Mouse (Mus musculus) liver (tissue): Measurements from ENCODE around the gene Itgb3bp.

ENCODE experiments used
- DNase-seq: peaks from one replicate; pipeline ENCODE4 v3.0.0-alpha.2; 2020; ENCODE audit warnings: mixed read lengths

The Itgb3bp gene

DNA sequence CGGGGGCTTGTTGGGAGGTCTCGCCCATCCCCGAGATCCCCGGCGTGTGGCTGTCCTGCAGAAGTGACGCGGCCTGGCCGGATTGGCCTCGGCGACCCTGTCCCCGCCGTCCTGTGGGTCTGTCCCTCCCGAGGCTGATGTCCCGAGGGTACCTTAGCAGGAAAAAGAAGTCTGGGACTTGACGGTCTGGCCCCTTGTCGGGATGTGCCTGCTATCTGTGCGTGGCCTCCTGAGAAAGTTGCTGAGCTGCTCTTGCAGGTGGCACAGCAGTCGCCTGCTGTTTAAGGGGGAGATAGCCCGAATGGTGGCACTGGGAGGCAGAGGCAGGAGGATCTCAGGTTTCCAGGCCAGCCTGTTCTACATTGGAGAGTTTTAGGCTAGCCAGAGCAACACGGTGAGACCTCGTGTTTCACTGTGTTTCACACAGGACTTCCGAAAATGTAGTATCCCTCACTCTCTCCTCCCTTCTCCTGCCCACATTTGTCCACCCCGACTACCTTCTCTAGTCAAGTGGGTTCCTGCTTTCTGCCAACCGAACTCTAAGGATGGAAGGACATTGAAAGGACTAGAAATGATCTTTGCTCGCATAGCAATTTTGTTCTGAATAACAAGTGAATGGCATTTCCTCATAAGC is 213.7 kb downstream of the Itgb3bp start:
- peak; percentile 51 for DNase-seq
